ENCODE assay signal across 16 mouse cellular contexts in the genomic region with DNA sequence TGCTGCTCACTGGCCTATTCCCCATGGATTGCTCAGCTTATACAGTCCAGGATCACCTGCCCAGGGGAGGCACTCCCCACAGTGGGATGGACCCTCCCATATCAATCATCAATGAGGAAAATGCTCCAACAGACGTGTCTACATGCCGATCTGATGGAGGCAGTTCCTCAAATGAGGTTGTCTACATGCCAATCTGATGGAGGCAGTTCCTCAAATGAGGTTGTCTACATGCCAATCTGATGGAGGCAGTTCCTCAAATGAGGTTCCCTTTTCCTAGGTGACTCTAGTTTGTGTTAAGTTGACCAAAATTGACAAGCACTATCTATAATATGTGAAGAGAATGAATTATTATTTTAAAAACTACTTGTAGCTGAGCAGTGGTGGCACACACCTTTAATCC.
"Had no signal": no experiment of that assay in that cellular context is flagged by ENCODE, and none has a peak within 500 bp of the region (broad histone marks: within the 10 kb centered on the region; RNA-seq: fewer than 3 reads in every experiment).

No protein-coding gene starts in this region.

- H3K9me3 ChIP-seq: kidney, embryonic 15.5 days; limb, embryonic 15.5 days; midbrain, embryonic 10.5 days; neural tube, embryonic 12.5 days had no signal

- ATAC-seq: intestine, embryonic 16.5 days had no signal

- H3K4me1 ChIP-seq: kidney, embryonic 15.5 days; midbrain, embryonic 10.5 days; neural tube, embryonic 12.5 days had no signal

- H3K27ac ChIP-seq: kidney, embryonic 15.5 days; left cerebral cortex, adult 2 months; limb, embryonic 15.5 days; liver, embryonic 14.5 days; midbrain, embryonic 10.5 days; neural tube, embryonic 12.5 days; stomach, postnatal 0 days had no signal

- H3K9ac ChIP-seq: kidney, embryonic 15.5 days; limb, embryonic 15.5 days; liver, embryonic 14.5 days; neural tube, embryonic 12.5 days had no signal

- H3K36me3 ChIP-seq: kidney, embryonic 15.5 days; limb, embryonic 15.5 days; midbrain, embryonic 10.5 days; neural tube, embryonic 12.5 days had no signal

- H3K4me2 ChIP-seq: kidney, embryonic 15.5 days; limb, embryonic 15.5 days; neural tube, embryonic 12.5 days had no signal

- DNase-seq: kidney, adult 2 months; kidney, postnatal 14 days; lung, adult 18-20 months; midbrain, embryonic 14.5 days; retina, postnatal 1 day; right cerebral cortex, postnatal 4 days; thymus, adult 18-20 months; thymus, postnatal 14 days had no signal

- H3K27me3 ChIP-seq: kidney, embryonic 15.5 days; limb, embryonic 15.5 days; neural tube, embryonic 12.5 days had no signal

- H3K4me3 ChIP-seq: kidney, embryonic 15.5 days; left cerebral cortex, adult 2 months; limb, embryonic 15.5 days; midbrain, embryonic 10.5 days; neural tube, embryonic 12.5 days had no signal
